Mouse (Mus musculus) embryonic facial prominence, embryonic 15.5 days (tissue): Measurements from ENCODE around the gene Gm10318. TPM values are rescaled to one million over a fixed set of nuclear protein-coding genes. Genes with fewer than 3 reads are reported as not detected.

Source experiments
- ATAC-seq: fragments of 200-750 bp; cut with Nextera tagmentation; 2 replicates; pipeline ENCODE4 v1.8.0; 2017; ENCODE audit warnings: low read depth, moderate TSS enrichment; ENCODE audit not compliant: insufficient number of reproducible peaks, low FRiP score, low TSS enrichment
- H3K27ac ChIP-seq: fragments of 300-500 bp; sonication (generic); replicated peaks from 2 replicates; pipeline ENCODE4 v1.5.1; 2015; ENCODE audit warnings: mild to moderate bottlenecking, inconsistent platforms
- H3K27me3 ChIP-seq: fragments of 300-500 bp; sonication (generic); 2 replicates; pipeline ENCODE4 v1.6.1; 2015; ENCODE audit warnings: inconsistent platforms
- H3K36me3 ChIP-seq: fragments of 300-500 bp; sonication (generic); 2 replicates; pipeline ENCODE4 v1.6.1; 2015; ENCODE audit warnings: mild to moderate bottlenecking, inconsistent platforms
- H3K4me1 ChIP-seq: fragments of 300-500 bp; sonication (generic); 2 replicates; pipeline ENCODE4 v1.6.1; 2015; ENCODE audit warnings: inconsistent platforms
- H3K4me2 ChIP-seq: fragments of 300-500 bp; sonication (generic); replicated peaks from 2 replicates; pipeline ENCODE4 v1.6.1; 2015; ENCODE audit warnings: mild to moderate bottlenecking, inconsistent platforms
- H3K4me3 ChIP-seq: fragments of 300-500 bp; sonication (generic); replicated peaks from 2 replicates; pipeline ENCODE4 v1.5.1; 2015; ENCODE audit warnings: mild to moderate bottlenecking, inconsistent platforms
- H3K9ac ChIP-seq: fragments of 300-500 bp; sonication (generic); 2 replicates; pipeline ENCODE4 v1.6.1; 2015; ENCODE audit warnings: inconsistent platforms
- H3K9me3 ChIP-seq: fragments of 300-500 bp; sonication (generic); replicated peaks from 2 replicates; pipeline ENCODE4 v1.6.1; 2016; ENCODE audit warnings: inconsistent platforms
- WGBS: fragments of 180-500 bp; shearing (Covaris S2); methylation state at CpG from one replicate; pipeline ENCODE4 v1.1.7; 2015; 5-methylcytosine and 5-hydroxymethylcytosine counted together
- polyA plus RNA-seq: library from polyadenylated mRNA; unstranded; fragments of >200 nt; fragmentation: Nextera tagmentation; extraction: Ambion mirVana; gene quantifications from 2 replicates; pipeline ENCODE4 v1.2.1, GENCODE M21; 2015

Gene Gm10318
- polyA plus RNA-seq, 1 experiment from 2014 or later, result 3.0 TPM

DNA sequence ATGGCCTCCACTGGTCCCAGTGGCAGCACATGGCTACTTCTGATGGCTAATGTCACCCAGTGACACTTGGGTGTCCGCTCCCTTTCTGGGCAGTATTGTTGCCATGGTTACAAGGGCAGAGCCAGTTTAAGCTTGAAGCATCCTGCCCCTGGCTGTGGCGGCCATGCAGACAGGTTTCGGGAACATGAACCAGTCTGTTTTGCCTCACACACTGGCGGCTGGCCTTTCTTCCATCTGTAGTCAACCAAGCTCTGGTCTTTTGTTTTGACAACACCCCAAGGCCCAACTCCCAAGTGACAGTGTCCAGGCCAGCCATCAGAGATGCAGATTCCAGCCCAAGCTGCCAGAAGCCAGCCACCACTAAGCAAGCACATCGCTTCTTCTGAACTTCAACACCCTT is 42.9 kb downstream of the Gm10318 start:
- no peaks in the 10 kb centered on the region for H3K4me1 ChIP-seq
- H3K4me3 ChIP-seq, result no peak overlapping the region
- WGBS, result 52% methylated on average over 5 of the region's 5 CpGs
- H3K27me3 ChIP-seq, result no peaks in the 10 kb centered on the region
- H3K4me2 ChIP-seq, result no peak overlapping the region
- H3K9ac ChIP-seq, result no peak overlapping the region
- H3K27ac ChIP-seq, result no peak overlapping the region
- no peaks in the 10 kb centered on the region for H3K9me3 ChIP-seq
- H3K36me3 ChIP-seq, result no peaks in the 10 kb centered on the region
- no peak for ATAC-seq

DNA sequence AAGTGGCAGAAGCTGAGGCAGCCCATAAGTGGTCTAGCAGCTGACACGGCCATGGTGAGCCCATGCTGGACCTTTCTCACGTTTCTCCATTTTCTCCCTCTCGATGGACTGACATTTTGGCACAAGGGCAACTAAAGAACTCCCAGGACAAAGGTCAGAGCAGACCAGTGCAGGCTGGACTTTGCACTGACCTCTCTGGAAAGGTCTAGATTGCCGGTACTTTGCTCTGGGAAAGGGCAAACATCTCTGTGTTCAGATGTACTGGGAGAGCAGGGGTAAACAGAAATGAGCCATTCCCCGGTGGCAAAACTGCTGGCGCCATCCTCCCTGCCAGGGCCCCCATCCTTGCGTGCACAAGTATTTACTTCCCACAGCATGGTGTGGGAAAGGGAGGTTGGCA is 47.5 kb downstream of the Gm10318 start:
- H3K4me2 ChIP-seq, result no peak overlapping the region
- no peak overlapping the region for H3K9ac ChIP-seq
- H3K4me3 ChIP-seq, result no peak overlapping the region
- H3K9me3 ChIP-seq, result no peaks in the 10 kb centered on the region
- H3K27ac ChIP-seq, result no peak overlapping the region
- H3K4me1 ChIP-seq, result peaks cover 12% of the 10 kb centered on the region
- H3K36me3 ChIP-seq, result no peaks in the 10 kb centered on the region
- no peak for ATAC-seq
- 72% methylated on average over 7 of the region's 7 CpGs for WGBS
- H3K27me3 ChIP-seq, result no peaks in the 10 kb centered on the region

DNA sequence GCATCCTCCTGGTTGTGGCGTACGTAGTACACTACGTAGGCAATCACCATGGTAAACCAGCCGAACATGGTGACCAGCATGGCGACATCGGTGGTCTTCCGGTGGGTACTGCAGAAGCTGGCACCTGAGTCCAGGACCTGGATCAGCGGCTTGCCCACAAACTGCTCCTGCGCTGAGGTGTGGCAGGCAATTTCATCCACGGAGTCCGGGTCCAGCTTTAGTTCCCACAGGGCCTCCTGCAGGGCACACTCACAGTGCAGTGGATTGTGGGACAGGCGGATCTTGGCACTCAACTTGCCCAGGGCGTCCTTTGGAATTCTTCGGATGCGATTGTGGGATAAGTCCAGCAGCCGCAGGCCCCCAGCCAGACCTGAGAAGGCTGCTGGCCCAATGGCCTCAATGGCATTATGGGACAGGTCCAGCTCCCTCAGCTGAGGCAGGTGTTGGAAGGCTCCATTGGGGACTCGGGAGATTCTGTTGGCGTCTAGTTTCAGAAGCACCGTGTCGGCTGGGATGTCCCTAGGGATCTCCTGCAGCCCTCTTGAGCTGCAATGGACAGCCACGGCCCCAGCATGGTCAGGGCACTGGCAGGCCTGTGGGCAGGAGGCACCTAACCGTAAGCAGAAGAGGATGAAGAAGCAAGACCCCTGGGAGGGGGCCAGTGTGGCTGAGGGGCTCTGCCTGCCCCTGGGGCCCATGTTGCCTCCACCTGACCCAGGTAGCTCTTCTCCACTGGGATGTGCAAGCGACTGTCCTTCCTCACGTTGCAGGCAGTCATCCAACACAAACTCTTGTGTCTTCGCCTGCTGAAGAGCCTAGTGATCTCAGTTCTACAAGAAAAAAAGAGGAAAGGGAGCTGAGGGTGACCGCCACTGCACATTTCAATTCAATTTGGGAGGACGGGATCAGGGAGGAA is 48.5 kb downstream of the Gm10318 start:
- peaks cover 12% of the 10 kb centered on the region for H3K4me1 ChIP-seq
- H3K4me2 ChIP-seq, result peak overlapping the region; percentile 92
- 82% methylated on average over 27 of the region's 27 CpGs for WGBS
- peak overlapping the region; percentile 62 for H3K4me3 ChIP-seq
- H3K27me3 ChIP-seq, result no peaks in the 10 kb centered on the region
- no peak overlapping the region for H3K27ac ChIP-seq
- no peak overlapping the region for H3K9ac ChIP-seq
- H3K9me3 ChIP-seq, result no peaks in the 10 kb centered on the region
- no peaks in the 10 kb centered on the region for H3K36me3 ChIP-seq
- no peak for ATAC-seq

DNA sequence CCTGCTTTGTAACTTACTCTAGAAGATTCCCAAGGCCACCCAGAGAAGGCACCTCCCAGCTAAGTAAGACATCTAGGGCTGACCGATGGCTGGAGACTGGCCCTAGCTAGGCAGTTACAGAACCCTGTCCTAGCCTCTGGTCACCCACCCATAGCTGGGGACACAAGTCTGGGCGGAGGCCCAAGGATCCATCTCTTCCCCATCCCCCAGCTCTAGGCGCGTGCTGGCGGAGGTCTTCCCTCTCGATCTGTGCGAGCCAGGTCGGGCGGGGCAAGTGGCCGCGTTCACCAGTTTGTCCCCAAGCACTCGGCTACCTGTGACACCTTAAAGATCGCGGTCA is 49.2 kb downstream of the Gm10318 start:
- Histone ChIP-seq H3K9ac (peak overlapping the region; percentile 33; the same call in 1 of the 2 replicates), H3K36me3 (no peaks in the 10 kb centered on the region), H3K9me3 (no peaks in the 10 kb centered on the region), H3K4me2 (peak overlapping the region; percentile 92), H3K4me1 (peaks cover 12% of the 10 kb centered on the region), H3K27ac (no peak overlapping the region), H3K4me3 (peak overlapping the region; percentile 62), H3K27me3 (no peaks in the 10 kb centered on the region)
- ATAC-seq, result no peak
- 2% methylated on average over 14 of the region's 14 CpGs for WGBS

DNA sequence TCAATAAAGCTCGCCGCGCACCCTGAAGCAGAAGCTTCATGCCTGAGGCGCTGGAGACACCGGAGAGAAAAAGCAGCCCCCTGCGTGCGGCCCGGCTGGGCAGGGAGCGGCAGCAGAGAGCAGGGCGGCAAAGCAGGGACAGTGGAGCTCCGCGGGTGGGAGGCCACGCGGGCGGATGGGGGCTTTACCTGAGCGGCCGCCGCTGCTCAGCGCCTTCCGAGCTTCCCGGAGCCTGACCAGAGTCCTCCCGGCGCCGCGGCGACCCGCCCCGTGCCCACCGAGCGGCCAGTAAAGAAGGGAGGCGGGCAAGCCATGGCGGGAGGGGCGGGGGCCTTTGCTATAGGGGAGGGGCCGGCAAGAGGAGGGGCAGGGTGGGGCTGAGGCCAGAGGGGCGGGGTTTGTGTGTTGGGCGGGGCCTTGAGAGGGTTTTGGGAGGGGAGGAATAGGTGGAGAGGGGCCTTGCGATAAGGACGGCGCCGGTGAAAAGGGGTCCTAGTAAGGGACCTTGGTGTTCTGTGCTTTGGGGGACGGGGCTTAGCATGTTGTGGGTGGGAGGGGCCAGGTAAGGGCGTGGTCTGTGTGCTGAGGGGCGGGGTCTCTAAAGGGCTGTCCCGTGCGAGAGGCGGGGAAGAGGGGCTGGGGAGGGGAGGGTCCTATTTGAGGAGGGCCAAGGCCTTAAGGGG is 49.7 kb downstream of the Gm10318 start, which contains the start of gene Lrrc3:
Gene Lrrc3, minus strand, starts transcription at position 326 of the 683 bp plus-strand sequence.
- peak within 1 kb of the TSS; percentile 62 for H3K4me3 ChIP-seq
- H3K4me2 ChIP-seq, result peak within 1 kb of the TSS; percentile 92
- WGBS, result 1% methylated on average over 46 of the region's 46 CpGs
- H3K36me3 ChIP-seq, result no peaks in the 10 kb centered on the region
- H3K9ac ChIP-seq, result peak within 1 kb of the TSS; percentile 33; the same call in 1 of the 2 replicates
- no peaks in the 10 kb centered on the region for H3K9me3 ChIP-seq
- no peaks in the 10 kb centered on the region for H3K27me3 ChIP-seq
- no peak within 1 kb of the TSS for H3K27ac ChIP-seq
- H3K4me1 ChIP-seq, result peaks cover 12% of the 10 kb centered on the region
- peak; percentile 71 for ATAC-seq

DNA sequence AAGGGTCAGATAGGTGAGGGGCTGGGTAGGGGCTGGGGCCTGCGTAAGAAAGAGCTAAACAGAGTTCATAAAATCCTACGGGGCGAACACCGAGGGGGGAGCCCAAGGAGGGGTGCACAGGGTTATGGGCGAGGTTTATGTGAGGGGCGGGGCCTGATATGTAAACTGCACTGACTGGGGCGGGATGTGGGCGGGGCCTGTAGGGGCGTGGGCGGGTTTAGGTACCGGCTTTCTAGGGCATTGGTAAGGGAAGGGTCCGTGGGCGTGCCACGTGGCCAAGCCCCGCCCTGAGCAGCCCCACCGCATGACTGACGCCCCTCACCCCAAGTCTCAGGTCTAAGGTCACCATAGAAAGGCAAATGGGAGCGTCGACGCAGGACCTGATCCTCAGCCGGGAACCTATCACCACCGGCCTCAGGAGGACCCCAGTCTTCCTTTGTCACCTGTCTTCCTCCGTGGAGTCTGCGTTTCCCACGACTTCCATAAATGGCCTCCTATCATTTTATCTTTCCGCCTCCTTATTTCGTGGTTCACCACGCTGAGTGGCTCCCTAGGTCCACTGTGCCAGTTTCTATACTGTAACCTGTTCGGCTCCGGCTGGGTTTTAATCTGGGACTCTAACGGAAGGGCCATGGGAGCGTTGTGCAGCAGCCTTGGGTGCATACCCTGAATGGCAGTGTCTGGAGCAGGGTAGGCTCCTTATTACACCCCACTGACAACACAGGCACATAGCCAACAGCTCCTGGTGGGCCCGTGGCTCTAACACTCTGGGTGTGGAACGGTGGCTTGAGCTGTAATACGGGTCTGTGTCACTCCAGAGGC is 50.4 kb downstream of the Gm10318 start:
- H3K4me1 ChIP-seq, result peaks cover 12% of the 10 kb centered on the region
- H3K27ac ChIP-seq, result no peak overlapping the region
- 6% methylated on average over 35 of the region's 35 CpGs for WGBS
- peak; percentile 72 for ATAC-seq
- H3K27me3 ChIP-seq, result no peaks in the 10 kb centered on the region
- no peaks in the 10 kb centered on the region for H3K36me3 ChIP-seq
- H3K9ac ChIP-seq, result no peak overlapping the region
- H3K4me2 ChIP-seq, result peak overlapping the region; percentile 92
- H3K9me3 ChIP-seq, result no peaks in the 10 kb centered on the region
- peak overlapping the region; percentile 62 for H3K4me3 ChIP-seq

Other genes starting within 250 kb of the Gm10318 start
- gene Sumo3, start 246.8 kb upstream of the Gm10318 start, polyA plus RNA-seq, result 323 and 339 TPM in 2 replicates
- gene Gm49325, start 246.7 kb upstream of the Gm10318 start, polyA plus RNA-seq, result 3.1 TPM in 1 of 2 replicates, not detected in the other
- gene Ube2g2, start 230.6 kb upstream of the Gm10318 start, polyA plus RNA-seq, result 92.2 and 102 TPM in 2 replicates
- 3.3 and 3.4 TPM in 2 replicates for gene Tspear, start 166.3 kb upstream of the Gm10318 start, polyA plus RNA-seq
- gene Gm19402, start 162.1 kb upstream of the Gm10318 start, polyA plus RNA-seq, result 0.60 and 0.85 TPM in 2 replicates
- gene Gm9508, start 155.6 kb upstream of the Gm10318 start, polyA plus RNA-seq, result 1.0 and 1.9 TPM in 2 replicates
- 0.59 TPM in 1 of 2 replicates, not detected in the other for gene Gm10272, start 146.2 kb upstream of the Gm10318 start, polyA plus RNA-seq
- 2.2 and 2.8 TPM in 2 replicates for gene Gm10024, start 141.4 kb upstream of the Gm10318 start, polyA plus RNA-seq
- gene Gm10142, start 137.1 kb upstream of the Gm10318 start, polyA plus RNA-seq, result 0.56 and 1.5 TPM in 2 replicates
- gene Krtap12-1, start 132.3 kb upstream of the Gm10318 start, polyA plus RNA-seq, result 1.1 and 1.8 TPM in 2 replicates
- 0.75 and 1.2 TPM in 2 replicates for gene Gm10100, start 126.4 kb upstream of the Gm10318 start, polyA plus RNA-seq
- 1.5 and 1.7 TPM in 2 replicates for gene Gm18596, start 110.2 kb upstream of the Gm10318 start, polyA plus RNA-seq
- 1.5 and 1.9 TPM in 2 replicates for gene Gm9736, start 101.5 kb upstream of the Gm10318 start, polyA plus RNA-seq
- 0.41 and 0.77 TPM in 2 replicates for gene Gm3233, start 93.2 kb upstream of the Gm10318 start, polyA plus RNA-seq
- 0.92 TPM in 1 of 2 replicates, not detected in the other for gene Gm3238, start 81.5 kb upstream of the Gm10318 start, polyA plus RNA-seq
- gene Gm7138, start 75.9 kb upstream of the Gm10318 start, polyA plus RNA-seq, result 1.3 and 1.7 TPM in 2 replicates
- not detected in 2 replicates for gene Gm3250, start 70.3 kb upstream of the Gm10318 start, polyA plus RNA-seq
- 0.54 TPM in 1 of 2 replicates, not detected in the other for gene Gm7137, start 64.7 kb upstream of the Gm10318 start, polyA plus RNA-seq
- gene Gm9639, start 57.8 kb upstream of the Gm10318 start, polyA plus RNA-seq, result 0.91 and 1.0 TPM in 2 replicates
- gene Gm19668, start 53.7 kb upstream of the Gm10318 start, polyA plus RNA-seq, result 0.24 and 0.55 TPM in 2 replicates
- gene Gm9507, start 41.0 kb upstream of the Gm10318 start, polyA plus RNA-seq, result 2.0 and 2.1 TPM in 2 replicates
- gene Gm2696, start 38.2 kb upstream of the Gm10318 start, polyA plus RNA-seq, result 2.8 and 3.4 TPM in 2 replicates
- 2.6 and 5.3 TPM in 2 replicates for gene Krtap10-4, start 25.8 kb upstream of the Gm10318 start, polyA plus RNA-seq
- 2.9 and 3.8 TPM in 2 replicates for gene Krtap10-10, start 16.9 kb upstream of the Gm10318 start, polyA plus RNA-seq
- 0.73 and 0.88 TPM in 2 replicates for gene Gm36176, start 6.1 kb upstream of the Gm10318 start, polyA plus RNA-seq
- 2.4 and 3.3 TPM in 2 replicates for gene Gm3285, start 9.1 kb downstream of the Gm10318 start, polyA plus RNA-seq
- 4.3 and 5.0 TPM in 2 replicates for gene Lrrc3, start 49.7 kb downstream of the Gm10318 start, polyA plus RNA-seq
- 0.60 and 0.79 TPM in 2 replicates for gene Trpm2, start 117.7 kb downstream of the Gm10318 start, polyA plus RNA-seq
- 31.0 and 32.7 TPM in 2 replicates for gene 1810043G02Rik, start 125.7 kb downstream of the Gm10318 start, polyA plus RNA-seq
- gene Pfkl, start 157.2 kb downstream of the Gm10318 start, polyA plus RNA-seq, result 129 and 148 TPM in 2 replicates
- 0.39 and 0.65 TPM in 2 replicates for gene Dnmt3l, start 189.1 kb downstream of the Gm10318 start, polyA plus RNA-seq
- gene Aire, start 190.8 kb downstream of the Gm10318 start, polyA plus RNA-seq, result 0.30 and 0.31 TPM in 2 replicates
- gene Icosl, start 216.4 kb downstream of the Gm10318 start, polyA plus RNA-seq, result 5.3 and 5.5 TPM in 2 replicates